Mouse (Mus musculus) MEL (cell line): Measurements from ENCODE around the gene Kdm4a. TPM values are rescaled to one million over a fixed set of nuclear protein-coding genes. Genes with fewer than 3 reads are reported as not detected.

Experiments
- DNase-seq: peaks from one replicate; pipeline ENCODE4 v3.0.0; 2011; ENCODE audit warnings: low read depth, low spot score
- H3K27ac ChIP-seq: 2 replicates; pipeline ENCODE4 v1.5.1; 2012; ENCODE audit warnings: low read depth, mild to moderate bottlenecking, control low read depth, low read length, moderate library complexity; ENCODE audit not compliant: control insufficient read depth
- H3K27me3 ChIP-seq, 2 experiments: fragments of 150-350 bp in 1 of 2; sonication (generic) in 1 of 2; 2 replicates each; pipeline ENCODE4 v1.6.1; 2012; ENCODE audit warnings: low read length in 2 of 2, mild to moderate bottlenecking in 2 of 2, improper control_type of control experiment in 1 of 2, moderate library complexity in 1 of 2; ENCODE audit not compliant: insufficient read depth in 2 of 2, control insufficient read depth in 1 of 2
- H3K36me3 ChIP-seq, 2 experiments: 2 replicates each; pipeline ENCODE4 v1.6.1; 2012 to 2014; ENCODE audit warnings: low read length in 2 of 2, improper control_type of control experiment in 1 of 2, inconsistent platforms in 1 of 2, mild to moderate bottlenecking in 1 of 2; ENCODE audit not compliant: insufficient read depth in 2 of 2, control insufficient read depth in 1 of 2
- H3K4me1 ChIP-seq, 2 experiments: fragments of 150-350 bp in 1 of 2; sonication (generic) in 1 of 2; 2 replicates each; pipeline ENCODE4 v1.6.1; 2012; ENCODE audit warnings: low read length in 2 of 2, improper control_type of control experiment in 1 of 2, mild to moderate bottlenecking in 1 of 2; ENCODE audit not compliant: insufficient read depth in 2 of 2, control insufficient read depth in 1 of 2
- H3K4me3 ChIP-seq, 2 experiments: fragments of 150-350 bp in 1 of 2; sonication (generic) in 1 of 2; 2 replicates each; pipeline ENCODE4 v1.5.1; 2012; ENCODE audit warnings: low read depth in 2 of 2, low read length in 2 of 2, mild to moderate bottlenecking in 2 of 2, moderate library complexity in 2 of 2, control low read depth in 1 of 2, improper control_type of control experiment in 1 of 2; ENCODE audit not compliant: control insufficient read depth in 1 of 2, insufficient read depth in 1 of 2
- H3K79me2 ChIP-seq: 2 replicates; pipeline ENCODE4 v1.6.1; 2012; ENCODE audit warnings: mild to moderate bottlenecking, low read length, moderate library complexity; ENCODE audit not compliant: control insufficient read depth, poor library complexity, insufficient read depth
- H3K9ac ChIP-seq: 2 replicates; pipeline ENCODE4 v1.6.1; 2012; ENCODE audit warnings: low read depth, mild to moderate bottlenecking, control low read depth, low read length, moderate library complexity; ENCODE audit not compliant: control insufficient read depth, poor library complexity, severe bottlenecking
- H3K9me3 ChIP-seq: fragments of 150-350 bp; sonication (generic); replicated peaks from 2 replicates; pipeline ENCODE4 v1.6.1; 2012; ENCODE audit warnings: mild to moderate bottlenecking, low read length, improper control_type of control experiment, moderate library complexity; ENCODE audit not compliant: insufficient read depth
- BHLHE40 ChIP-seq: IDR thresholded peaks from 2 replicates; pipeline ENCODE4 v1.6.1; 2012; ENCODE audit warnings: low read depth, mild to moderate bottlenecking, inconsistent platforms, low read length, improper control_type of control experiment, borderline replicate concordance
- CHD1 ChIP-seq: IDR thresholded peaks from 2 replicates; pipeline ENCODE4 v1.6.1; 2012; ENCODE audit warnings: low read depth, mild to moderate bottlenecking, inconsistent platforms, low read length, improper control_type of control experiment
- CHD2 ChIP-seq: IDR thresholded peaks from 2 replicates; pipeline ENCODE4 v1.6.1; 2011; ENCODE audit warnings: low read length, improper control_type of control experiment
- CTCF ChIP-seq, 3 experiments: IDR thresholded peaks in 2 of 3; conservative IDR thresholded peaks in 1 of 3; 2 replicates each; pipeline ENCODE4 v1.5.1; 2011 to 2012; ENCODE audit warnings: low read length in 3 of 3, low read depth in 2 of 3, mild to moderate bottlenecking in 2 of 3, improper control_type of control experiment in 1 of 3, inconsistent platforms in 1 of 3, mixed read lengths in 1 of 3, moderate library complexity in 1 of 3; ENCODE audit not compliant: control insufficient read depth in 1 of 3, insufficient read depth in 1 of 3, poor library complexity in 1 of 3, severe bottlenecking in 1 of 3
- E2F4 ChIP-seq: IDR thresholded peaks from 2 replicates; pipeline ENCODE4 v1.6.1; 2011; ENCODE audit warnings: low read depth, low read length, improper control_type of control experiment, borderline replicate concordance
- ELF1 ChIP-seq: IDR thresholded peaks from 2 replicates; pipeline ENCODE4 v1.6.1; 2014; ENCODE audit warnings: low read depth, mild to moderate bottlenecking, inconsistent platforms, low read length, improper control_type of control experiment, moderate library complexity
- EP300 ChIP-seq, 2 experiments: IDR thresholded peaks; 2 replicates each; pipeline ENCODE4 v1.6.1; 2011; ENCODE audit warnings: improper control_type of control experiment in 2 of 2, low read length in 2 of 2, low read depth in 1 of 2, mild to moderate bottlenecking in 1 of 2
- ETS1 ChIP-seq: IDR thresholded peaks from 2 replicates; pipeline ENCODE4 v1.6.1; 2012; ENCODE audit warnings: low read depth, mild to moderate bottlenecking, inconsistent platforms, low read length, improper control_type of control experiment, moderate library complexity
- GABPA ChIP-seq: IDR thresholded peaks from 2 replicates; pipeline ENCODE4 v1.6.1; 2012; ENCODE audit warnings: low read depth, mild to moderate bottlenecking, inconsistent platforms, low read length, improper control_type of control experiment, moderate library complexity
- MAZ ChIP-seq: IDR thresholded peaks from 2 replicates; pipeline ENCODE4 v1.6.1; 2012; ENCODE audit warnings: low read depth, mild to moderate bottlenecking, inconsistent platforms, low read length, improper control_type of control experiment
- MEF2A ChIP-seq: IDR thresholded peaks from 2 replicates; pipeline ENCODE4 v1.6.1; 2014; ENCODE audit warnings: low read depth, mild to moderate bottlenecking, inconsistent platforms, low read length, improper control_type of control experiment; ENCODE audit not compliant: poor library complexity, insufficient replicate concordance, severe bottlenecking; ENCODE audit errors: extremely low read depth
- MYB ChIP-seq: IDR thresholded peaks from 2 replicates; pipeline ENCODE4 v1.6.1; 2011; ENCODE audit warnings: mild to moderate bottlenecking, low read depth, low read length, improper control_type of control experiment
- NELFE ChIP-seq: IDR thresholded peaks from 2 replicates; pipeline ENCODE4 v1.6.1; 2011; ENCODE audit warnings: low read depth, low read length, improper control_type of control experiment
- NRF1 ChIP-seq: IDR thresholded peaks from 2 replicates; pipeline ENCODE4 v1.6.1; 2014; ENCODE audit warnings: low read depth, mild to moderate bottlenecking, inconsistent platforms, low read length, improper control_type of control experiment, moderate library complexity; ENCODE audit not compliant: poor library complexity, insufficient read depth, severe bottlenecking
- RAD21 ChIP-seq: IDR thresholded peaks from 2 replicates; pipeline ENCODE4 v1.6.1; 2011; ENCODE audit warnings: mild to moderate bottlenecking, low read depth, low read length, improper control_type of control experiment
- RCOR1 ChIP-seq: IDR thresholded peaks from 2 replicates; pipeline ENCODE4 v1.6.1; 2012; ENCODE audit warnings: low read depth, mild to moderate bottlenecking, inconsistent platforms, low read length, improper control_type of control experiment
- SIN3A ChIP-seq: IDR thresholded peaks from 2 replicates; pipeline ENCODE4 v1.6.1; 2012; ENCODE audit warnings: low read length, improper control_type of control experiment, inconsistent platforms
- SMC3 ChIP-seq: IDR thresholded peaks from 2 replicates; pipeline ENCODE4 v1.6.1; 2011; ENCODE audit warnings: low read depth, low read length, improper control_type of control experiment
- TAL1 ChIP-seq: IDR thresholded peaks from 2 replicates; pipeline ENCODE4 v1.6.1; 2012; ENCODE audit warnings: mild to moderate bottlenecking, inconsistent platforms, low read length, moderate library complexity, mixed read lengths
- TBP ChIP-seq: IDR thresholded peaks from 2 replicates; pipeline ENCODE4 v1.8.0; 2011; ENCODE audit warnings: low read depth, low read length, improper control_type of control experiment
- TCF12 ChIP-seq: IDR thresholded peaks from 2 replicates; pipeline ENCODE4 v1.6.1; 2014; ENCODE audit warnings: low read depth, mild to moderate bottlenecking, inconsistent platforms, low read length, improper control_type of control experiment, moderate library complexity
- UBTF ChIP-seq: IDR thresholded peaks from 2 replicates; pipeline ENCODE4 v1.6.1; 2012; ENCODE audit warnings: low read depth, mild to moderate bottlenecking, inconsistent platforms, low read length, improper control_type of control experiment, moderate library complexity, borderline replicate concordance; ENCODE audit not compliant: insufficient read depth
- USF2 ChIP-seq, 2 experiments: IDR thresholded peaks; 2 replicates each; pipeline ENCODE4 v1.6.1; 2011 to 2012; ENCODE audit warnings: improper control_type of control experiment in 2 of 2, low read length in 2 of 2, borderline replicate concordance in 1 of 2, inconsistent platforms in 1 of 2, low read depth in 1 of 2, mild to moderate bottlenecking in 1 of 2; ENCODE audit not compliant: insufficient read depth in 1 of 2
- ZMIZ1 ChIP-seq: IDR thresholded peaks from 2 replicates; pipeline ENCODE4 v1.6.1; 2012; ENCODE audit warnings: low read depth, mild to moderate bottlenecking, inconsistent platforms, low read length, improper control_type of control experiment, moderate library complexity
- ZNF384 ChIP-seq: IDR thresholded peaks from 2 replicates; pipeline ENCODE4 v1.6.1; 2012; ENCODE audit warnings: low read depth, mild to moderate bottlenecking, inconsistent platforms, low read length, improper control_type of control experiment
- polyA plus RNA-seq, 2 experiments: library from polyadenylated mRNA; stranded (reverse) in 1 of 2; unstranded in 1 of 2; fragments of >175 nt in 1 of 2; fragments of >200 nt in 1 of 2; gene quantifications; 2 replicates each; pipeline versions ENCODE4 v1.2.1 to v1.2.4; 2012; ENCODE audit warnings: low replicate concordance in 2 of 2, low read depth in 1 of 2; ENCODE audit not compliant: insufficient read length in 2 of 2, insufficient read depth in 1 of 2, missing spikeins in 1 of 2
- total RNA-seq: library from RNA; depleted of rRNA; stranded (reverse); fragments of 300-350 nt; gene quantifications from 2 replicates; pipeline ENCODE4 v1.2.3, GENCODE M21; 2012

The Kdm4a gene
- total and polyA plus RNA-seq, 3 experiments, result 31.4 to 49.6 TPM; not detected in 1

DNA sequence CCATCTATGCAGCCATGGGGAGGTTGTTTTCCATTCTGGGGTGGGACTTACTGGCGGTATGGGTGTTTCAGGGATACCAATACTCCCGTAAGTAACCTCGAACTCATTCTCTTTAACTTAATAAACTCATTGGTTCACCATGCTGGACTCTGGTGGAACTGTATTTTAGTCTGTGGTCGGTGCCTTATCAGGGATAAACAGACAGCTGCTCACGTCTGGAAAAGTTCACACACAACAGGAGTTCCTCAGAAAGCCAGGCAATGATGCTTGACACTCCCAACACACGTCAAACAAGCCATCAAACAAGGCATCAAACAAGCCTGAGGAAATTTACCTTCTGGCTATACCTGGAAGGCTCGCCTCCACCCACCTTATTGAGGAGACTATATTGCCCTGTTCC is 64.7 kb downstream of the Kdm4a start:
- Histone ChIP-seq H3K4me1 (peaks cover 4 to 22% of the 10 kb centered on the region in 2 experiments; a peak in 3 of 4 replicates), H3K4me3 (no peak overlapping the region), H3K27me3 (no peaks in the 10 kb centered on the region), H3K36me3 (peaks cover 3 to 8% of the 10 kb centered on the region in 2 experiments; a peak in 3 of 4 replicates), H3K27ac (no peak overlapping the region), H3K79me2 (peaks cover 11% of the 10 kb centered on the region), H3K9ac (no peak overlapping the region), H3K9me3 (no peaks in the 10 kb centered on the region)
- TF ChIP-seq TAL1 (peak; percentile 72), BHLHE40 (peak; percentile 14; the same call in 1 of the 2 replicates), ZNF384 (no peak)
- DNase-seq, result peak; percentile 38

DNA sequence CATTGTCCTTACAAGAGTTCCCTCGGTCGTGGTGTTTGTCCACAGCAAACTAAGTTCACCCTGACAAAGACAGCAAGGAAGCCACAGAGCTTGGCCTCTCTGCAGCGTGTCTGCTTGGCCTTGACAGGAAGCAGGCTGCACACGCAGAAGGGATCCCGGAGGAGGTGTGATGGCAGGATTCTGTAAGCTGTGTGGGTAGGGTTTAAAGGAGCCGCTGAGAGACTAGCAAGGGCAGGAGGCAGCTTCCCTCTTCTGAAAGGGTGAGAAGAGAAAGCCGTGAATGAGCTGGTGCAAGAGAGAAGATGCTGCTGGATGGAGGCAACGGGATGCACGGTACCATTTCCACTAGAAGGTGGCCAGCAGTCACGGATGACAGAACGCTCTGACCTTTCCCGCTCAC is 67.2 kb downstream of the Kdm4a start:
- Histone ChIP-seq H3K27me3 (no peaks in the 10 kb centered on the region), H3K4me3 (no peak overlapping the region), H3K79me2 (peaks cover 13% of the 10 kb centered on the region), H3K4me1 (peaks cover 8 to 33% of the 10 kb centered on the region in 2 experiments), H3K27ac (no peak overlapping the region), H3K9me3 (no peaks in the 10 kb centered on the region), H3K36me3 (peaks cover 0 to 17% of the 10 kb centered on the region in 2 experiments; a peak in 2 of 4 replicates), H3K9ac (no peak overlapping the region)
- DNase-seq, result no peak
- no peak for TF ChIP-seq CTCF (IDR thresholded peaks at IDR 0.05 in 2 of 3, conservative IDR thresholded peaks at IDR 0.05 in 1 of 3; ENCODE audit: control insufficient read depth in 1 of 3, insufficient read depth in 1 of 3, low read depth in 2 of 3, low read length in 3 of 3, poor library complexity in 1 of 3, severe bottlenecking in 1 of 3)

DNA sequence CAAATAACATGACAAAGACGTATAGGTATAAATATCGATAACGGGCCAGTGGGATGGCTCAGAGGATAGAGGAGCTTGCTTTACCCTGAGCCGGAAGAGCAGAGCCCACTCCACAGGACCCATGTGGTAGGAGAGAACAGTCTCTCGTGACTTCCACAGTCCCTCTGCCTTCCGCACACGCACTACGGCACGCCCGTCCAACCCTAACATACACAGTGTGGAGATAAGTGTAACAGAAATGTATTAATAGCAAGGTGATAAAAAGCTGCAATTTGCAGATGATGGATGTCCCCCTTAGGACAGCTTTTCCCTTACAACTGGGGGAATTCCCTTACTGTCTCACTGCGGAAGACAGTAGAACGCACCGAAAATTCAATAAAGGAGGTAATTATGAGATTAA is 70.2 kb downstream of the Kdm4a start:
- Histone ChIP-seq H3K27me3 (no peaks in the 10 kb centered on the region), H3K4me3 (0 out of 4 replicates have a peak overlapping the region, but pooled peaks of 1 of the 2 experiments have one; percentile 1), H3K79me2 (peaks cover 7% of the 10 kb centered on the region), H3K9me3 (no peaks in the 10 kb centered on the region), H3K4me1 (peaks cover 17 to 43% of the 10 kb centered on the region in 2 experiments), H3K36me3 (peaks cover 0 to 25% of the 10 kb centered on the region in 2 experiments; a peak in 2 of 4 replicates), H3K9ac (peak overlapping the region; percentile 57), H3K27ac (peak overlapping the region; percentile 86)
- DNase-seq, result peak; percentile 88
- TF ChIP-seq ZMIZ1 (no peak), NRF1 (no peak), E2F4 (no peak), BHLHE40 (peak; percentile 90), MYB (peak; percentile 66; the same call in 1 of the 2 replicates), TBP (no peak), TAL1 (peak; percentile 43), MAZ (no peak), SIN3A (peak; percentile 83), RAD21 (no peak), EP300 (IDR thresholded peaks at IDR 0.05; ENCODE audit: low read depth in 1 of 2, low read length in 2 of 2) (peak; percentile 84 to 92), GABPA (no peak), UBTF (no peak), NELFE (no peak), CHD2 (no peak), CHD1 (no peak), ELF1 (peak; percentile 79), MEF2A (peak; percentile 93; the same call in 1 of the 2 replicates), TCF12 (peak; percentile 86), USF2 (IDR thresholded peaks at IDR 0.05; ENCODE audit: borderline replicate concordance in 1 of 2, insufficient read depth in 1 of 2, low read depth in 1 of 2, low read length in 2 of 2) (peak in 1 of 2 experiments; percentile 62; a peak in 2 of 4 replicates), RCOR1 (peak; percentile 53), SMC3 (no peak), ETS1 (peak; percentile 90)
